Mouse (Mus musculus) midbrain, embryonic 16.5 days (tissue): Measurements from ENCODE around the gene Pgd. TPM values are rescaled to one million over a fixed set of nuclear protein-coding genes. Genes with fewer than 3 reads are reported as not detected.

Source experiments
- ATAC-seq: fragments of 200-750 bp; cut with Nextera tagmentation; 2 replicates; pipeline ENCODE4 v1.8.0; 2017; ENCODE audit warnings: moderate TSS enrichment
- H3K27ac ChIP-seq: fragments of 300-500 bp; sonication (generic); 2 replicates; pipeline ENCODE4 v1.5.1; 2014; ENCODE audit warnings: mild to moderate bottlenecking, low read length, mixed read lengths
- H3K27me3 ChIP-seq: fragments of 300-500 bp; sonication (generic); 2 replicates; pipeline ENCODE4 v1.6.1; 2014; ENCODE audit warnings: low read depth, low read length, mixed read lengths; ENCODE audit not compliant: control insufficient read depth, insufficient read depth
- H3K36me3 ChIP-seq: fragments of 300-500 bp; sonication (generic); 2 replicates; pipeline ENCODE4 v1.6.1; 2014; ENCODE audit warnings: mild to moderate bottlenecking, low read length, moderate library complexity, mixed read lengths; ENCODE audit not compliant: control insufficient read depth, insufficient read depth
- H3K4me1 ChIP-seq: fragments of 300-500 bp; sonication (generic); 2 replicates; pipeline ENCODE4 v1.6.1; 2014; ENCODE audit warnings: mild to moderate bottlenecking, low read length, mixed read lengths; ENCODE audit not compliant: control insufficient read depth, insufficient read depth
- H3K4me2 ChIP-seq: fragments of 300-500 bp; sonication (generic); 2 replicates; pipeline ENCODE4 v1.6.1; 2014; ENCODE audit warnings: mild to moderate bottlenecking, low read length, mixed read lengths
- H3K4me3 ChIP-seq: fragments of 300-500 bp; sonication (generic); 2 replicates; pipeline ENCODE4 v1.5.1; 2014; ENCODE audit warnings: low read depth, mild to moderate bottlenecking, low read length, moderate library complexity, mixed read lengths
- H3K9ac ChIP-seq: fragments of 300-500 bp; sonication (generic); 2 replicates; pipeline ENCODE4 v1.6.1; 2014; ENCODE audit warnings: low read depth, low read length, mixed read lengths
- H3K9me3 ChIP-seq: fragments of 300-500 bp; sonication (generic); replicated peaks from 2 replicates; pipeline ENCODE4 v1.6.1; 2014; ENCODE audit warnings: mild to moderate bottlenecking, low read length, mixed read lengths; ENCODE audit not compliant: control insufficient read depth, poor library complexity, severe bottlenecking
- WGBS: fragments of 180-500 bp; shearing (Covaris S2); extraction: QIAGEN DNeasy Blood & Tissue Kit; methylation state at CpG from one replicate; pipeline ENCODE4 v1.1.7; 2014; 5-methylcytosine and 5-hydroxymethylcytosine counted together
- polyA plus RNA-seq: library from polyadenylated mRNA; unstranded; fragments of >200 nt; fragmentation: Nextera tagmentation; extraction: Ambion mirVana; gene quantifications from 2 replicates; pipeline ENCODE4 v1.2.1, GENCODE M21; 2015

Gene Pgd
- polyA plus RNA-seq, 1 experiment from 2014 or later, result 114 TPM

DNA sequence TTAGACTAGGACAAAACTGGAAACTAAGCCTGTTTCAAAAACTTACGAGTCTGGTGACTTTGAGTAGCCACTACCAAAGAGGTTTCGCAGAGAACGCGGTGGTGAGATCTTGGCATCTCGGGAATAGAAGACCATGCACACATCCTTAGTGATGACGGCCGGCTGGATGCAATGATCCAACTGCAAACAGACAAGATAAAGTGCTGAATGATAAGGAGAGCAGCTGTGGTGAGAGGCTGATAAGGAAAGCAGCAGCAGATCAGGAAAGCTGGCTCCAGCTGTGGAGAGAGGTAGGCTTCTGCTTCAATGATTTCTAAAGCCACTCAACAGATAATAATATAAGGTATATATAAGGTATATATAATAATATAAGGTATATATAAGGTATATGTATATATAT, 24.5 kb upstream of the Pgd start:
- no peak for ATAC-seq
- H3K4me1 ChIP-seq, result no peaks in the 10 kb centered on the region

DNA sequence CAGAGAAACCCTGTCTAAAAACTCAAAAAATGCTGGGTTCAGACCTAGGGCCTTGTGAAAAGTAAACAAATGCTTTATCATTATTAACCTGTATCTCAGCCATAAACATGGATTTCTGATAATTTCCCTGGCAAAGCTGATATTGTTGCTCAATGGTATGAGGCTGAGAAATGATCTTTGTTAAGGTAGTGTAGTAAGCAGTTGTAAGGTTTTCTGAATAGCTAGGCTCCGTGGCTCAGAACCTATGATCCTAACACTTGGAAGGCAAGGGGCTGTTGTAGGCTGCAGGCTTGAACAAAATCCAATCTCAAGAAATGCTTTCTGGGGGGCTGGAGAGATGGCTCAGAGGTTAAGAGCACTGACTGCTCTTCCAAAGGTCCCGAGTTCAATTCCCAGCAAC, 22.0 kb upstream of the Pgd start:
- Histone ChIP-seq H3K4me1 (no peaks in the 10 kb centered on the region), H3K27ac (no peak overlapping the region), H3K4me3 (no peak overlapping the region), H3K36me3 (peaks cover 64% of the 10 kb centered on the region), H3K4me2 (no peak overlapping the region), H3K27me3 (no peaks in the 10 kb centered on the region), H3K9me3 (no peaks in the 10 kb centered on the region), H3K9ac (no peak overlapping the region)
- 96% methylated on average over 2 of the region's 2 CpGs for WGBS
- no peak for ATAC-seq

More for the DNA sequence above, 24.5 kb upstream of the Pgd start:
- Histone ChIP-seq H3K27ac (no peak overlapping the region), H3K9me3 (no peaks in the 10 kb centered on the region), H3K4me3 (no peak overlapping the region), H3K27me3 (no peaks in the 10 kb centered on the region), H3K9ac (no peak overlapping the region), H3K4me2 (no peak overlapping the region), H3K36me3 (peaks cover 53% of the 10 kb centered on the region)
- WGBS, result 94% methylated on average over 7 of the region's 7 CpGs

DNA sequence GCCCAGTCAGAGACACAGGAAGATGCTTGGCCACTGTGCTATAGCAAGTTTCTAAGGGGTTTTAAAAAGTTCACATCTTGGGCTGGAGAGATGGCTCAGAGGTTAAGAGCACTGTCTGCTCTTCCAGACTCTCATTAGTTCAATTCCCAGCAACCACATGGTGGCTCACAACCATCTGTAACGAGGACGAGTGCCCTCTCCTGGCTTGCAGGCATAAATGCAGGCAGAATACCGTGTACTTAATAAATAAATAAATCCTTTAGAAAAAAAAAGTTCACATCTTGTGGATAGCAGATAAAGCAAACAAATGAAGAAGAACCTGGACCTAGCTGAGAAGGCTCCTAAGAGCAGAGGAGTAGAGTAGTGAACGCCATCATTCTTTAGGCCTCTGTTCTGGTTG, 16.2 kb upstream of the Pgd start:
- Histone ChIP-seq H3K4me1 (no peaks in the 10 kb centered on the region), H3K36me3 (peaks cover 70% of the 10 kb centered on the region), H3K27ac (no peak overlapping the region), H3K9me3 (no peaks in the 10 kb centered on the region), H3K4me2 (no peak overlapping the region), H3K4me3 (no peak overlapping the region), H3K9ac (no peak overlapping the region), H3K27me3 (no peaks in the 10 kb centered on the region)
- ATAC-seq, result no peak
- 55% methylated on average over 4 of the region's 4 CpGs for WGBS

DNA sequence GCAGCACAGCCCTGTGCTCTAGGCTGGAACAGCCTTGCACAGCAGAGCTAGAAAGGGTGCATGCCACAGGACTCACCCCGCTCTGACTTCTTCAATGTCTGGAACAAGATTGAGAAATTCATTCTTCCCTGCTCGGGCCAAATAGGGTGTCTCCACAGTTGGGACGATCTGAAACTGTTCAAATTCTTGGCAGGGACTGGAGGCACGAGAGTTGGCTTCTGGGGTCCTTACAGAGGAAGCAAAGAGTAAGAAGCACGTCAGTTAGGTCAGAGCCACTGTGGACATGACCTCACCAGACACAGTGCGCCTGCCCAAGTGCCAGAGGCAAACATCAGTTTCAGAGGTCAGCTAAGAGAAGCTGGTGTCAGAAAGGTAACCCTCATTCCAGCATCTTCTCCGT, 15.6 kb upstream of the Pgd start:
- H3K27ac ChIP-seq, result no peak overlapping the region
- no peak overlapping the region for H3K9ac ChIP-seq
- no peaks in the 10 kb centered on the region for H3K27me3 ChIP-seq
- H3K4me3 ChIP-seq, result no peak overlapping the region
- peaks cover 64% of the 10 kb centered on the region for H3K36me3 ChIP-seq
- WGBS, result 93% methylated on average over 7 of the region's 7 CpGs
- ATAC-seq, result no peak
- H3K4me1 ChIP-seq, result no peaks in the 10 kb centered on the region
- no peak overlapping the region for H3K4me2 ChIP-seq
- no peaks in the 10 kb centered on the region for H3K9me3 ChIP-seq

DNA sequence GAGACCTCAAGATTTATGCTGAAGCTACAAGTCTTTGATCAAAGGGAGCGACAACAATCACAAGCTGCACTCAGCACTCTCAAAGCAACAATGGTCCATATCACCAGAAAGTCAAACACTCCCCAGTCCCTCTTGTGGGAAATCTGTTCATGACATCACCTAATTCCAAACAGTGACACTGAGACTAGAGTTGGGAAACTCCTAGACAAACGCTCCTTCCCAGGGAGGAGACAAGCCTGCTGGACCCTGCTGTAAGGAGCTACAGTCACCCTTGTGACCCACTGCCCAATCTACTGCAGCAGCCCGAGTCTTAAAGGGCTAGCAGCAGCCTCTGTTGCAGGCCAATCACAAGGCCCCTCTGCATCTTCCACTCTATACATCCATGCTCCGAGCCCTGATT, 13.0 kb upstream of the Pgd start:
- 54% methylated on average over 4 of the region's 4 CpGs for WGBS
- no peaks in the 10 kb centered on the region for H3K4me1 ChIP-seq
- H3K27ac ChIP-seq, result no peak overlapping the region
- no peak overlapping the region for H3K4me2 ChIP-seq
- H3K9me3 ChIP-seq, result no peaks in the 10 kb centered on the region
- no peak overlapping the region for H3K4me3 ChIP-seq
- peaks cover 49% of the 10 kb centered on the region for H3K36me3 ChIP-seq
- H3K27me3 ChIP-seq, result no peaks in the 10 kb centered on the region
- no peak for ATAC-seq
- no peak overlapping the region for H3K9ac ChIP-seq

DNA sequence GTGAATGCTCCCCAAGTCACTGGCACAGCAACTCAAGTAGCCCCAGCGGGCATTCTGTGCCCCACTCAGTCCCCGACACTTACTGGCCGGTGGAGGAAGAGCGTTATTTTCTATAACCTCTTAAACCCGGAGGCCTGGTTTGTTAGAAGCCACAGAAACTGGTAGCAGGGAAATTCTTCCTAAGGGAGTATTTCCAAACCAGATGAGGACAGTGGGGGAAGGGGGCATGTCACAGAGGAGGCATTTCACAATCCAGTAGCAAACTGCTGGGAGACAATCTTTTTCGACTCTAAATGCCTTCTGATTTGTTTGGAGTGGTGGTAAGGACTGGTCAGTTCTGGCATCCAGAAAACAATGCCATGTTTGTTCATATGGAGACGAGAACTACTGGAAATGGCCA, 12.6 kb upstream of the Pgd start:
- WGBS, result 83% methylated on average over 7 of the region's 7 CpGs
- Histone ChIP-seq H3K9ac (no peak overlapping the region), H3K9me3 (no peaks in the 10 kb centered on the region), H3K36me3 (peaks cover 45% of the 10 kb centered on the region), H3K4me3 (no peak overlapping the region), H3K4me2 (no peak overlapping the region), H3K27me3 (no peaks in the 10 kb centered on the region), H3K27ac (no peak overlapping the region), H3K4me1 (no peaks in the 10 kb centered on the region)
- ATAC-seq, result no peak

DNA sequence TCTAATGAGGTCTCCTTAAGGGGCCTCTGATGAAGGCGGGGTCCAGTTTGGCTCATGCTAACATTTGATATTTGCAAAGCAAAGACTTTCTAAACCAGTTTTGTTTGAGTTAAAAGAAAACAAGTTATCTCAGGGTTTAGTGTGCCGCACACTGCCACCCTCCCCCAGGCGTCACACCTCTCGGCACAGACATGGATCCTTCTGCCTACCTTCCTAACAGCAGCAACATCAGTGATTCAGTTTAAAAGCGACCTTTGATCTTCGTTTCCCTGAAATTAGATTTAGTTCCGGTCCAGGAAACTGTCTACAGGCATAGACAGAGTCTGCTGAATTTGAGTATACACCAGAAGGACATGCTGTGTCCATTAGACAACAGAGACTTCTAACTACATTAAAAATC, 11.8 kb upstream of the Pgd start:
- H3K9me3 ChIP-seq, result no peaks in the 10 kb centered on the region
- WGBS, result 75% methylated on average over 7 of the region's 7 CpGs
- H3K4me1 ChIP-seq, result no peaks in the 10 kb centered on the region
- H3K27me3 ChIP-seq, result no peaks in the 10 kb centered on the region
- H3K4me3 ChIP-seq, result no peak overlapping the region
- H3K4me2 ChIP-seq, result no peak overlapping the region
- H3K27ac ChIP-seq, result no peak overlapping the region
- H3K9ac ChIP-seq, result no peak overlapping the region
- peaks cover 38% of the 10 kb centered on the region for H3K36me3 ChIP-seq
- no peak for ATAC-seq

DNA sequence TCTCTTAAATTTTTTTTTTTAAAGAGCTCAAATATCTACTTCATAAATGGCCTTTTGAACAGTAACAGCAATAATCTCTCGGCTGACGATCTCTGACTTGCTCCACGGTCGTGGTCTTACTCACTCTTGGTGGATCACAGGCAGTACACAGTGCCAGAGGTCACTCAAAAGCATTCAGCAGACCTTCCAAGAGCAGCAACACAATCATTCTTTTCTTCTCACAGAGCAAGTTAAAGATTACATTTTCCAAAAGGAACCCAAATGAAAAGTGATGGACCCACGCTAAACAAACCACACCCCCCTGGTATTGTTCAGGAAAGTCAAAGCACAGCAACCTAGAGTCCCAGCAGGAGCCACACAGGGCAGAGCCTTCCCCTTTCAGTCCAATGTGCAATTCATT, 10.5 kb upstream of the Pgd start:
- Histone ChIP-seq H3K9ac (no peak overlapping the region), H3K4me2 (no peak overlapping the region), H3K4me1 (no peaks in the 10 kb centered on the region), H3K9me3 (no peaks in the 10 kb centered on the region), H3K36me3 (peaks cover 26% of the 10 kb centered on the region), H3K4me3 (no peak overlapping the region), H3K27me3 (no peaks in the 10 kb centered on the region), H3K27ac (no peak overlapping the region)
- no peak for ATAC-seq
- WGBS, result 35% methylated on average over 5 of the region's 5 CpGs

DNA sequence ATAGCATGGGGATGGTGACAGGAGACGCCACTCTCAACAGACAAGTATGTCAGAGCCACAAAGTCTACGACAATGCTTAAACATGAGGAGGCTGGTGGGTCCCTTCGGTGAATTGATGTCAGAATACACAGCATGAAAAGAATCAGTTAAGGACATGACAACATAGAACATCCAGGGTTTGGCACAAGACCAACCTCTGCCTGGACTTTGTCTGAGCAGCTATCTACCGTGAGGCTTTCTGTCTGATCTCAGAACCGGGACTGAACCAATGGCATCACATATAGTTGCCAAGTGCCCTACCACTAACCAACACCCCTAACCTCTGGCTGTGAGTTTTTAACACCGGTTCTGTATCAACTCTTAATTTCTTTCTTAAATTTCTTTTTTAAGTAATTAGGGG, 10.1 kb upstream of the Pgd start:
- 74% methylated on average over 6 of the region's 6 CpGs for WGBS
- no peaks in the 10 kb centered on the region for H3K9me3 ChIP-seq
- no peak overlapping the region for H3K4me3 ChIP-seq
- H3K4me2 ChIP-seq, result no peak overlapping the region
- no peak for ATAC-seq
- H3K36me3 ChIP-seq, result peaks cover 23% of the 10 kb centered on the region
- H3K9ac ChIP-seq, result no peak overlapping the region
- no peaks in the 10 kb centered on the region for H3K27me3 ChIP-seq
- H3K4me1 ChIP-seq, result no peaks in the 10 kb centered on the region
- no peak overlapping the region for H3K27ac ChIP-seq

DNA sequence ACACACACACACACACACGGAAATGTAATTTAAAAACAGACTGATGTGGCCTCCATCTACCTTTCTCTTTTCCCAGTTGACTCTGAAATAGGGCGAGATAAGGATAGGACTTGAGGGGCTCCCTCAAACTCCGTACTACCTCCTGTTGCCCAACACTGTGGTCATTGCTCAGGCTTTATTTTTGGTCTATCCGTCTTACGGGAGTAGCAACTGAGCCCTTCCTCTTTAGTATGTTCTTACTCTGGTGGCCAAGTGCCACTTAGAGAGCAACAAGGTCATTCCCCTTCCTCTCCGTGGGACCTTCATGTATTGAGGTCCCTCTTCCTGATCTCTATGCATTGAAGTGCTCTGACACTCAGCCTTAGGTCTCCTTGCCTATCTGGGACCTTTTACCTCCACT, 7.1 kb upstream of the Pgd start:
- Histone ChIP-seq H3K4me1 (no peaks in the 10 kb centered on the region), H3K9me3 (no peaks in the 10 kb centered on the region), H3K4me2 (no peak overlapping the region), H3K27me3 (no peaks in the 10 kb centered on the region), H3K9ac (no peak overlapping the region), H3K4me3 (no peak overlapping the region), H3K27ac (peak overlapping the region; percentile 22; the same call in 1 of the 2 replicates), H3K36me3 (peaks cover 2% of the 10 kb centered on the region; the same call in 1 of the 2 replicates)
- 93% methylated on average over 6 of the region's 6 CpGs for WGBS
- ATAC-seq, result no peak
